Mouse (Mus musculus): ENCODE data around the gene Scgb2b3. TPM values are rescaled to one million over a fixed set of nuclear protein-coding genes. Genes with fewer than 3 reads are reported as not detected.

The Scgb2b3 gene
- not detected for total RNA-seq (2021)

DNA sequence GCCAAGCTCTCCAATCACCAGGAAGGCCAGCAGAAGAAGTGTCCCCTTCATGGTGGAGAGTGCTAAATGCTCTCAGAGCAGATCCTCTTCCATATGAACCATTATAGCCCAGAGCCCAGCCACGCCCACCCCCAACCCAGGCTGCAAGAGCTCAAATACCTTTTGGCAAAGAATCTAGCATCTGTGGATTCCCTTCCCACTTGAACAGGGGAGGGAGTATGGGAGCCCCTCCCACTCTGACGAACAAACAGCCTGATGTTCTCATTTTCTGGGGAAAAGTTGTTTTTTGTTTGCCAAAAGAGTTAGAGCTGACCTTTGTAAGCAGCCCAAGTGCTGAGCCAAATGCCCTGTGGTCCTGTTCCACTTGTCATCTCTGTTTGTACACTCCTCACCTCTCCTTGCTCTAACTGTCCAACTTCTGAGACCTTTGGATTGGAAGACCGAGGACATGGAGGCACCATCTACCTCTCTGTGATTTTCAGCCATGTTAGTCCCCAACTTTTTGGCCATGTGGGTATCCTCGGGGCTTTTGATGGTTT, at the start of gene Scgb2b3:
Scgb2b3 (minus strand) TSS at position 51 of the 539 bp plus-strand sequence.
- intact Hi-C loops (cut with DNase I): no loop called here

GRCm38 (mm10) chr7:31375292-31375691, 13.4 kb upstream of the Scgb2b3 start, which contains the start of gene Scgb1b3:
Gene Scgb1b3 (plus strand): TSS chr7:31375592.
- intact Hi-C loops (cut with DNase I): no loop called here
- no peak for DNase-seq

More for the DNA sequence above, at the start of gene Scgb2b3:
- DNase-seq: no peak

Other genes starting within 250 kb of the Scgb2b3 start
- gene Hpn, start 246.8 kb downstream of the Scgb2b3 start, total RNA-seq (2021): 1 to 10 TPM; 1.9 to 3.9 TPM
- 10 to 100 TPM; 29.2 to 29.5 TPM for gene Scn1b, start 235.1 kb downstream of the Scgb2b3 start, total RNA-seq (2021)
- gene Gramd1a, start 206.2 kb downstream of the Scgb2b3 start, total RNA-seq (2021): 10 to 100 TPM; 33.6 to 37.9 TPM
- not detected for gene Scgb2b2, start 71.6 kb downstream of the Scgb2b3 start, total RNA-seq (2021)
- not detected for gene Scgb1b2, start 70.3 kb downstream of the Scgb2b3 start, total RNA-seq (2021)
- not detected for gene Scgb1b3, start 13.5 kb upstream of the Scgb2b3 start, total RNA-seq (2021)

Measured in heart, postnatal 36 days (tissue).